Mouse (Mus musculus) stomach, embryonic 16.5 days (tissue): Measurements from ENCODE around the gene C2. TPM values are rescaled to one million over a fixed set of nuclear protein-coding genes. Genes with fewer than 3 reads are reported as not detected.

Source experiments
- ATAC-seq: fragments of 200-750 bp; cut with Nextera tagmentation; 2 replicates; pipeline ENCODE4 v1.8.0; 2017; ENCODE audit warnings: moderate number of reproducible peaks, moderate TSS enrichment; ENCODE audit not compliant: insufficient read depth, low FRiP score
- H3K27ac ChIP-seq: fragments of 300-500 bp; sonication (generic); 2 replicates; pipeline ENCODE4 v1.5.1; 2014; ENCODE audit warnings: low read length
- H3K27me3 ChIP-seq: fragments of 300-500 bp; sonication (generic); 2 replicates; pipeline ENCODE4 v1.6.1; 2014; ENCODE audit warnings: low read length, control low read depth, mixed read lengths; ENCODE audit not compliant: control insufficient read depth, insufficient read depth
- H3K36me3 ChIP-seq: fragments of 300-500 bp; sonication (generic); 2 replicates; pipeline ENCODE4 v1.6.1; 2014; ENCODE audit warnings: low read length; ENCODE audit not compliant: control insufficient read depth, insufficient read depth
- H3K4me1 ChIP-seq: fragments of 300-500 bp; sonication (generic); 2 replicates; pipeline ENCODE4 v1.6.1; 2014; ENCODE audit warnings: low read length, control low read depth, mixed read lengths; ENCODE audit not compliant: control insufficient read depth, insufficient read depth
- H3K4me2 ChIP-seq: fragments of 300-500 bp; sonication (generic); 2 replicates; pipeline ENCODE4 v1.6.1; 2014; ENCODE audit warnings: low read depth, low read length, mixed read lengths
- H3K4me3 ChIP-seq: fragments of 300-500 bp; sonication (generic); replicated peaks from 2 replicates; pipeline ENCODE4 v1.5.1; 2014; ENCODE audit warnings: mild to moderate bottlenecking, low read length
- H3K9ac ChIP-seq: fragments of 300-500 bp; sonication (generic); 2 replicates; pipeline ENCODE4 v1.6.1; 2014; ENCODE audit warnings: low read length
- H3K9me3 ChIP-seq: fragments of 300-500 bp; sonication (generic); replicated peaks from 2 replicates; pipeline ENCODE4 v1.6.1; 2016; ENCODE audit warnings: low read length, control low read depth; ENCODE audit not compliant: control insufficient read depth
- WGBS: fragments of 180-500 bp; shearing (Covaris S2); extraction: QIAGEN DNeasy Blood & Tissue Kit; methylation state at CpG from one replicate; pipeline ENCODE4 v1.1.7; 2014; 5-methylcytosine and 5-hydroxymethylcytosine counted together
- polyA plus RNA-seq: library from polyadenylated mRNA; unstranded; fragments of >200 nt; fragmentation: Nextera tagmentation; extraction: Ambion mirVana; gene quantifications from 2 replicates; pipeline ENCODE4 v1.2.1, GENCODE M21; 2015

Gene C2
- polyA plus RNA-seq, 1 experiment from 2014 or later, result 5.5 TPM

DNA sequence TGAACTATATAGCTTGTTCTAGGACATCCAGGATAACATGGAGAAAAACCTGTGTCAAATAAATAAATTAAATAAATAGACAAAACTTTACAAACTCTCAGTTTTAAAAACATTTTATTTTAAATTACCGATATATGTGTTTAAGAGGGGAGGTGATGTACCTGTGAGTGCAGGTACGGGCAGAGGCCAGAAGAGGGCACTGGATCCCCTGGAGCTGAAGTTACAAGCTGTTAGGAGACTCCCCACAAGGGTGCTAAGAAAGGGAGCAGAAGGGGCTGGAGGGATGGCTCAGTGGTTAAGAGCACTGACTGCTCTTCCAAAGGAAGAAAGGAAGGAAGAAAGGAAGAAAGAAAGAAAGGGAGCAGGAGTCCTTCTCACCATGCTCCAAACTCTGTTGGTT lies 6.7 kb downstream of the C2 start:
- H3K4me1 ChIP-seq, result peaks cover 12% of the 10 kb centered on the region
- no peak overlapping the region for H3K27ac ChIP-seq
- ATAC-seq, result no peak
- no peak overlapping the region for H3K4me2 ChIP-seq
- H3K27me3 ChIP-seq, result no peaks in the 10 kb centered on the region
- no peaks in the 10 kb centered on the region for H3K9me3 ChIP-seq
- H3K9ac ChIP-seq, result no peak overlapping the region
- WGBS, result 91% methylated on average over 2 of the region's 2 CpGs
- 0 out of 2 replicates have a peak, but pooled peaks cover 6% of the 10 kb centered on the region for H3K36me3 ChIP-seq
- no peak overlapping the region for H3K4me3 ChIP-seq

DNA sequence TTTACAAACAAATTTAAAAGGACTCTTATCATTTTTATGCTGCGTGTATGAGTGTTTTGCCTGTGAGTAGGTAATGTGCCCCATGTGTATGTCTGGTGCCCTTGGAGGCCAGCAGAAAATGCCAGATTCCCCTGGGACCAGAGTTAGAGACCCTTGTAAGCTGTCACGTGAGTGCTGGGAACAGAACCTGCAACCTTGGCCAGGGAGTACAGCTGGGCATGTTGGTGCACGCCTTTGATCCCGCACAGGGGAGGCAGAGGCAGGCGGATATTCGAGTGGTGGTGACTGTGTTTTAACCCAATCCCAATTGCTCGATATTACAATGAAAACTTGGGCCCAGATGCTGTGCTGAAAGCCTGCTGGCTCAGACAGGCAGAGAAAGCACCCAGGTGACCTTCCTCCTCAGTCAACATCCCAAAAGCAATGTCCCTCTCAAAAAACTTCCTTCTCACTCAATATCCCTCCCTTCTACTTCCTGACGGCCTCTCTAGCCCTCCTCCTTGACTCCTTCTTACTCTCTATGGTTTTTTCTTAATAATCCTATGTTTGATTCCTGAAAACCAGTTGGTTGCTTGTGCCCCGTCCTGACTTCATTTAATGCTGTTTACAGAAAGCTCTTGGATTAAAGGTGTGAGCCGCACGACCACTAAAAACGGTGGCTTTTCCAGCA lies 7.9 kb downstream of the C2 start:
- H3K4me3 ChIP-seq, result no peak overlapping the region
- H3K36me3 ChIP-seq, result no peaks in the 10 kb centered on the region
- no peak overlapping the region for H3K4me2 ChIP-seq
- peaks cover 9% of the 10 kb centered on the region for H3K4me1 ChIP-seq
- no peak overlapping the region for H3K9ac ChIP-seq
- H3K9me3 ChIP-seq, result no peaks in the 10 kb centered on the region
- 84% methylated on average over 12 of the region's 12 CpGs for WGBS
- no peaks in the 10 kb centered on the region for H3K27me3 ChIP-seq
- no peak overlapping the region for H3K27ac ChIP-seq
- ATAC-seq, result no peak

DNA sequence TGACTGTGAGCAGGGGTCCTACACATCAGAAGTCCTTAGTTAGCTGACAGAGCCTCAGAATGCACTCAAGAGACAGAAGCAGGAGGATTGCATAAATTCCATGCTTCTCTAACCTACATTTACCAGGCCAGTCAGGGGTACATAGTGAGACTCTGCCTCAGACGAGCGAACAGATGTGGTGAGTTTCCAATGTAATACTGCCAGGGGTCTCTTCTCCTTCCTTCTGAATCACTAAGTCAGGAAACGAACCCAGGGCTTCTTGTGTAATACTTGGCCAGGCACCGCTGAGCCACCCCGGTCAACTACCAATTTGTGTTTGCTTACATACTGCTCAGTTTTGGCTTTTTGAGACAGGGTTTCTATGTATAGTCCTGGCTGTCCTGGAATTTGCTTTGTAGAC lies 10.1 kb downstream of the C2 start:
- WGBS, result 88% methylated on average over 5 of the region's 5 CpGs
- no peak overlapping the region for H3K4me2 ChIP-seq
- no peaks in the 10 kb centered on the region for H3K9me3 ChIP-seq
- no peak overlapping the region for H3K4me3 ChIP-seq
- H3K27me3 ChIP-seq, result no peaks in the 10 kb centered on the region
- ATAC-seq, result no peak
- H3K9ac ChIP-seq, result no peak overlapping the region
- no peak overlapping the region for H3K27ac ChIP-seq
- H3K36me3 ChIP-seq, result no peaks in the 10 kb centered on the region
- H3K4me1 ChIP-seq, result no peaks in the 10 kb centered on the region

DNA sequence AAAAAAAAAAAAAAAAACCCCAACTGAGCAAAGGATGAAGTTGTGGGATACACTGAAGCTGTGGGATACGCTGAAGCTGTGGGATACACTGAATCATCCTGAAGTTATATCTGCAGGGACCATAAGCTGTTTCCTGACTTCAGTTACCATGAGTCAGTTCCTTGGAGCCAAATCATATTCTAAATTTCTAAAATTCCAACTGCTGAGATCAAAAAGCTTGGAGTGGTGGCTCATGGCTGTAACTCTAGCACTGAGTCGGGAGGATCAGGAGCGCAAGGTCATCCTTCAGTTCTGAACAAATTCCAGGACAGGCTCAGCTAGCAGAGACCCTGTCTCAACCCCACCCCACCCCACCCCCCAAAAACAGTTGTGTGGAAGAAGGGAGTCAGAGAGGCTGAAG lies 12.4 kb downstream of the C2 start:
- Histone ChIP-seq H3K9ac (no peak overlapping the region), H3K4me2 (no peak overlapping the region), H3K4me1 (peaks cover 3% of the 10 kb centered on the region; the same call in 1 of the 2 replicates), H3K4me3 (no peak overlapping the region), H3K9me3 (no peaks in the 10 kb centered on the region), H3K27me3 (no peaks in the 10 kb centered on the region), H3K36me3 (no peaks in the 10 kb centered on the region), H3K27ac (no peak overlapping the region)
- no peak for ATAC-seq
- 71% methylated on average over 3 of the region's 3 CpGs for WGBS

DNA sequence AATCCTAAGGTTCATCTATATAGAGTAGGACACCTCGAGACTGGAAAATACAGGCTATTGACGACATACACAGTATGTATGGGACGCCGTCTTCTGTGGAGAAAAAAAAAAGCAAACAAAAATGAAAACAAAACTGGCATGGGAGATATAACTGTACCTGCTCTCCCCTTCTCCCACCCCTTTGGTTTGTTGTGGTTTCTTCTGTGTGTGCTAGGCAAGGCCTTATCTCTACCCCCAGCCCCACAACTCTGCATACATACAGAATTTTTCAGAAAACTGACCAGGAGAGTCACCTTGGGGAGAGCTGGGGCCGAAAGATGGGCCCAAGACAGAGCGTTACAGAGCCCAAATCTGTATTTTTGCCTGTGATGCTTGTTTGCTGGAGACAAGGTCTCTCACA lies 13.4 kb downstream of the C2 start:
- Histone ChIP-seq H3K4me3 (no peak overlapping the region), H3K4me2 (no peak overlapping the region), H3K9ac (no peak overlapping the region), H3K4me1 (peaks cover 3% of the 10 kb centered on the region; the same call in 1 of the 2 replicates), H3K9me3 (no peaks in the 10 kb centered on the region), H3K36me3 (no peaks in the 10 kb centered on the region), H3K27me3 (no peaks in the 10 kb centered on the region), H3K27ac (no peak overlapping the region)
- WGBS, result 86% methylated on average over 6 of the region's 6 CpGs
- ATAC-seq, result no peak

DNA sequence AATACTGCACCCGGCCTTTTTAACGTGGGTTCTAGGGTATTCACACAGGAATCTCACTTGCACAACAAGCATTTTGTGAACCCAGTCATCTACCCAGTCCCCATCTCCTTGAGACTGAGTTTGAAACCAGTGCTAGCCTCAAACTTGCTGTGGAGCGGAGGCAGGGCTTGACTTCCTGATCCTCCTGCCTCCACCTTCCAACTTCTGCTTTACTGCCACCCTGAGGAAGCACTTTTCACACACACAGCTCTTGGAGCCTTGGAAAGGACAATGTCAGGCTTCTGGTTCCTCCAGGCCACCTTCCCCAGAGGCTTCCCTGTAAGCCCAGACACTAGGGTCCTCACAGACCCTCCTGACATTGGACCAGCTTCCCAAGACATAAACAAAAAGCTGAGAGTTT lies 14.7 kb downstream of the C2 start:
- Histone ChIP-seq H3K9me3 (no peaks in the 10 kb centered on the region), H3K4me2 (no peak overlapping the region), H3K27me3 (no peaks in the 10 kb centered on the region), H3K4me1 (peaks cover 3% of the 10 kb centered on the region; the same call in 1 of the 2 replicates), H3K4me3 (no peak overlapping the region), H3K36me3 (no peaks in the 10 kb centered on the region), H3K9ac (no peak overlapping the region), H3K27ac (no peak overlapping the region)
- ATAC-seq, result 0 out of 2 replicates have a peak, but pooled peaks have one; percentile 15
- 61% methylated on average over 3 of the region's 3 CpGs for WGBS

DNA sequence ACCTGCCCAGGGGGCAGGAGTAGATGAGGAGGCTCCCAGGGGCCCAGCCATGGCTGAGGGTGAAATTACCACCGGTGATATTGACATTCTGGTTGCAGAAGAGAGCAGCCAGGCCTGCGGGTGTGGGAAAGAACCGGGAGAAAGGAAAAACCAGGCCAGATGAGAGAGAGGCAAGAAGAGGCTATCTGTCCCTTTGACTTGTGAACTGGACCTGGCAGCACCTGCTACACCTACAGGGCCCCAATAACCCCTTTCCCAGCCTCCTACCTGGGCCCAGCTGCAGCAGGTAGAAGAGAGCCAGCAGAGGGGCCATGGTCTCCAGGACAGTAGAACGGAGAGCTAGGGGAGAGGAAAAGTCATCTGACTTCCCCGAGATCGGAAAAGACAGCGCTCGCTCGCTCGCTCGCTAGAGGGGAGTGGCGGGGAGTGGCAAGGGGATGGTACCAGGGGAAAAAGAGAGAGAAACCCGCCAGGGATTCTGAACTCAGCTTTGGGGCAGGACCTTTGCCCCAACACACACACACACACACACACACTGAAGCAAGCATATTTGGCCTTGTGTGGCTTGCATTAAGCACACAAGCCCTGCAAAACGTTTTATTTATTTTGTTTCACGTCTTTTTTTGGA lies 16.3 kb downstream of the C2 start, which contains the start of gene Gm20547:
TSS of gene Gm20547 (minus strand) at position 360 of the 628 bp plus-strand sequence.
- H3K4me3 ChIP-seq, result no peak within 1 kb of the TSS; the same call in 1 of the 2 replicates
- H3K4me2 ChIP-seq, result peak within 1 kb of the TSS; percentile 13; the same call in 1 of the 2 replicates
- H3K27ac ChIP-seq, result no peak within 1 kb of the TSS
- H3K9ac ChIP-seq, result peak within 1 kb of the TSS; percentile 49
- H3K4me1 ChIP-seq, result peaks cover 3% of the 10 kb centered on the region; the same call in 1 of the 2 replicates
- no peak for ATAC-seq
- H3K27me3 ChIP-seq, result no peaks in the 10 kb centered on the region
- WGBS, result 11% methylated on average over 15 of the region's 15 CpGs
- H3K9me3 ChIP-seq, result no peaks in the 10 kb centered on the region
- no peaks in the 10 kb centered on the region for H3K36me3 ChIP-seq

DNA sequence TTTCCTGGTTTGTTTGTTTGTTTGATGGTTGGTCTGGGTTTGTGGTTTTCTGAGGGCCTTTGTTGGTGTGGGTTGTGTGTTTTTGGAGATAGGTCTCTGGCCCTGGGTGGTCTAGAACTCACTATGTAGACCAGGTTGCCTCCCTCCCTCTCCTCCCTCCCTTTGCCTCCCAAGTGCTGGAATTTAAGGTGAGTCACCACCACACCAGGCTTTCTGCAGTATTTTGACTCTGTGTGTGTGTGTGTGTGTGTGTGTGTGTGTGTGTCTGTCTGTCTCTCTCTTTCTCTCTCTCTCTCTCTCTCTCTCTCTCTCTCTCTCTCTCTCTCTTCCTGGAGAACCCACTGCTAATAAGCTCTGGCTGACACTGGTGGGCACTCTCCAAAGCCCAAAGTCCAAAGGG lies 16.9 kb downstream of the C2 start:
- H3K9ac ChIP-seq, result no peak overlapping the region
- no peak overlapping the region for H3K27ac ChIP-seq
- H3K36me3 ChIP-seq, result no peaks in the 10 kb centered on the region
- no peaks in the 10 kb centered on the region for H3K9me3 ChIP-seq
- H3K4me2 ChIP-seq, result no peak overlapping the region
- H3K4me1 ChIP-seq, result peaks cover 3% of the 10 kb centered on the region; the same call in 1 of the 2 replicates
- H3K4me3 ChIP-seq, result no peak overlapping the region
- ATAC-seq, result no peak
- H3K27me3 ChIP-seq, result no peaks in the 10 kb centered on the region

DNA sequence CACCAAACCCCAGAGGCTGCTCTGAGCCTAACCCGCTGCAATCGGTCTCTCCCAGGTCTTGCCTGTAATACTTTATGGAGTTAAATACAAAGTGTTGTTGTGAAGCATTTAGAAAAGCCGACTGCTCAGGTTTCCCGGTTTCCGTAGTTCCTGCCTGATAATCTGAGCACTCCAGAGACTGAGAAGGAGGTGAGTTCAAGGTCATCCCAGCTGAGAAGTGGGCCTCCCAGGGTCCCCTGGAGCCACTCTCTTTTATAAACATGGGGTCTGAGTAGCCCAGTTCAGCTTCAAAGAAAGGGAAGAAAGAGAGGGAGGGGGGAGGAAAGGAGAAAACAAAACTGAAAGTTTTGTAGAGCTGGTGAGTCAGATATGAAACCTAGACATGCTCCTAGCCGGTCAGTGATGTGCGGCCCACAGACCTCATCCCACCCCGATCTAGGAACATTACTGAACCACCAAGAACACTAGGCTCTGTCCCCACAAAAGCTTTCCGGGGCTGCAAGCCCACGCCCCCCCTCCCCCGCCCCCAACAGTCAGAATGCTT lies 18.7 kb downstream of the C2 start, which contains the start of gene Zbtb12:
TSS of gene Zbtb12 (plus strand) at position 148 of the 544 bp plus-strand sequence.
- Histone ChIP-seq H3K4me2 (no peak within 1 kb of the TSS), H3K9me3 (no peaks in the 10 kb centered on the region), H3K4me3 (no peak within 1 kb of the TSS), H3K27me3 (no peaks in the 10 kb centered on the region), H3K9ac (peak within 1 kb of the TSS; percentile 48; the same call in 1 of the 2 replicates), H3K27ac (no peak within 1 kb of the TSS), H3K36me3 (no peaks in the 10 kb centered on the region), H3K4me1 (peaks cover 3% of the 10 kb centered on the region; the same call in 1 of the 2 replicates)
- ATAC-seq, result no peak
- WGBS, result 59% methylated on average over 11 of the region's 11 CpGs
